Mouse (Mus musculus): ENCODE measurements around the gene Prkcq.

Prkcq gene

DNA sequence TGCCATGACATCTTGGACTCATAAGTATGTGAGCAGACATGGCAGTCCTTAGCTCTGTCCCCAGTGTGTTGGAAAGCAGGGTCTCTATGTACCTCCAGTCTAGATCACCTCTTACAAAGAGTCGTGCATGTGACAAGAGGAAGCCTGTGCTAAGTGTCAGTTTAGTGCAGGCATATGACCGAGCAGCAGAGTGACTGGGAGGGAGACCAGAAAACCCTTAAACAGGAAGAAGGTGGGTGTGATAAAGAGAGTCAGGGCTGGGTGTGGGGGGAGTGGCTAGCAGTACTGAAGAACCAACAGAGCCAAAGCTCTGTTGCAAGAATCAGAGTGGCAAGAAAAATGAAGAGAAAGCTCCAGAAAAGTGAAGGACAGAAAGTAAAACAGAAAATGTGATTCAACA is 15.3 kb downstream of the Prkcq start:
- peak; percentile 25 to 34 for DNase-seq

DNA sequence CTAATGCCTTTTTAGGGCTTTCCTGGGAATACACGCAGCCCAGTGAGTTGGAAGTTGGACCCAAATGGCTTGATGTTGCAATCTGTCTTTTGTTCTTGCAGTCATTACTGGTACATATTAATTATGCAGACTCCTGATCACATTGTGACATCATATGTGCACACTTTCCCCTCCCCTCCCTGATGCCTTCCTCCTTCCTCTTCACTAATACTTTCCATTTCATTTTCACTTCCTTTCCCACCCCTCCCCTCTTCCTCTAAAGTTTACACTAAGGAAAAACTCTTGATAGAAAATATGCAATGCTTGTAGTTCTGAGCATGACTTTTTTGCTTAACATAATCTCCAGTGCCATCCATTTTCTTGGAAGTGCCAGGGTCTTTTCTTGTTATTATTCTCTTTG is 16.4 kb downstream of the Prkcq start:
- no peak for DNase-seq

DNA sequence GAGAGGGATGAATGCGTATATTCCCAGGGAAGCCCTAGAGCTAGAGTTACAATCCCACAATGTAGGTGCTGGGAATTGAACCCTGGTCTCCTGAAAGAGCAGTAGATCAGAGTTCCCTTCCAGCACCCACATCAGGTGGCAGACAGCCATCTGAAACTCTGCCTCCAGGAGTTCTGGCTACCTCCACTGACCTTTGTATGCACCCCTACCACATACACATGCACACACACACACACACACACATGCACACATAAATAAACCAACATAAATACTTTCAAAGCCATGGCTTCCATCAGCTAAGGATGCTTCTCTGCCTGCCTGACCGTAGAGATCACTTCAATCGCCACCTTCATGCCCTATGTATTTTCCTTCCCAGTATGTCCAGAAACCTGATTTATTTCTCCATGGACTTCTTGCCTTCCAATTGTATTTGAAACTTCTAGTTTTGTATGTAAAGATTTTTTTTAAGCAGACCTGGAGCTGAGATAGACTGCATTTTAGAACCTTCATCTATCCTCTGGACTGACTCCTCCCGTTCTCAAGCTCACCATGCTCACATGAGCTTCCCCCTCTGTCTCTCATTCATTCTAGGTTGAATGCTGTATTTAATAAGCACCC is 17.4 kb downstream of the Prkcq start:
- no peak for DNase-seq

DNA sequence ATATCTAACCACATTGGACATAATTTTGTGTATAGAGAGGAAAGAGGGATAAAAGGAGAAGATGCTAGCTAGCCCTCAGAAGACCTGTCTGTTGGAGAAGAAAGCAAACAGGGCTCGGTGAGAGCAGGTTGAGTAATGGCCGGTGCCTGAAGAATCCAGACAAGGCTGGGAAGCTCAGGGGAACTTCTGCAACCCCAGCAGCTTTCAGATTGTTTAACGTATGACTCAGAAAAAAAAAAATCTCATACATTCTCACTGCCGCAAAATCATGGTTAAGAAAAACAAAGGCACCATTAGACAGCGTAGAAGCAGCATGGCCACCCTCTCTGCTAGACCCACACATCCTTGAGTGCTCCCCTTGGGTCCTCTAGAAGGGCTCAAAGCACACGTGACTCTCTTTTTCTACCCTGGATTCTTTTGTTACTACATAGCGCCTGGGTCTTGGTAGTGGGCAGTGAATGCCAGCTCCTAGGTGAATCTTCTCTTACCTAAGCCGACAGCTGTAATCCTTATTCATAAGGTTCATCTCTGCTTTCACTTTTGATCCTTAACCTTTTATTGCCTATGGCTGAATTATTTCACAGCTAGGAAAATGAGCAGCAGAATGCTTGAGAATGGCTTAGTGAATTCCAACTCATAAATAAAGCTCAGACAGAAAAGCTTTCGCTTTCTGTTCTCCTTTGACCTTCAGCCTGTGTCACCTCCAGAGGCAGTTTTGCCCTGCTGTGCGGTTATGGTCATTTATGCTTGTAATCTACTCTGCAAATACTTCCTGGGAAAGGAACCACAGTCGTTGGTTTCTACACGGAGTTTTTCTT is 20.6 kb downstream of the Prkcq start:
- peak; percentile 46 to 48 for DNase-seq

DNA sequence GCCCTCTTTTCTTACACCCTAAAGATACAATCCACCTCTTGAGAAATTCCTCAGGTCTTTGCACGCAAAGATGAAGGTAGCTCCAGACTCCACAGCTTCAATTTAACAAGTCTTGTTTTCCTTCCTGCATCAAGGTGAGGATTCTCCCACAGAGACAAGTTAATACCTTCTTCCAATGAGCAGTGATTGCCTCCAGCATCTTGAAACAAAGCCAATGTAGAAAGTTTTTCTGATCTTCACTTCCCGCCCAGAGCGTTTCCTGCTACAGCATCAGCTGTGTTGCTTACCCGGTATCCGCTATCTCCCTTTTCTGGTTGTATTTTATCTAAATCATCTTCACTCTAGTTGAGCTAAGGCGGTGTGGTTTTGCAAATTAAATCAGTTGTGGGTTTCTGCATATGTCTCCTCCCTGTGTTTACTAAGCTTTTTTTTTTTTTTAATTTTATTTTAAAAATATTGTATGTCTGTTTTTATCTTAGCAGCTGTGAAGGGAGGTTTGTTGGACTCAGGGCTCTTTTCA is 21.3 kb downstream of the Prkcq start:
- DNase-seq = peak; percentile 31 to 35

DNA sequence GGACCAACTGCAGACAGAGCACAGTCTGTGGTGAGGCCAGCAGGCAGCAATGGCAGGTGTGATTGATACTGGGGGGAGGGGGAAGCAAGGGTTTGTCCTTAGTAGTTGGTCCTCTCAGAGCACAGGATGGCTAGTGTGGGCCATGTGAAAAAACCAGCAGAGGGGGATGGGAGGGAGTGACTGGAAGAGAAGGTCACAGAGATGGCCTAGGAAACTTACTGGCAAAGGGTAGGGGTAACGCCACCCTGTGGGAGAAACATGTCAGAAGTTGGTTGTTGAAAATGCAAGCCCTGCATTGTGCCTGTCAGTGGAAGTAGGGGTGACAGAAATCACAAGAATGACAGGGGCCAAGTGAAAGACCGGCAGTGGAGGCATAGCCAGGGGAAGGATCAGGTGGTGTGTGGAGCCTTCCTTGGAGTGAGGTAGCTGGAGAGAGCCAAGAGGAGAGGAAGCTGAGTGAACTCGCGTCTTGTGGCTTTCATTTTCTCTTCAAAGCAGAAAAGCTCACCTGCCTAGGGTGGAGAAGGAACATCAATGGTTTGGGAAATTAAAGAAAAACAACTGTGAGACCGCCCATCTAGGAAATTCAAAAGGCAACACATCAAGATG is 22.9 kb downstream of the Prkcq start:
- DNase-seq = no peak

DNA sequence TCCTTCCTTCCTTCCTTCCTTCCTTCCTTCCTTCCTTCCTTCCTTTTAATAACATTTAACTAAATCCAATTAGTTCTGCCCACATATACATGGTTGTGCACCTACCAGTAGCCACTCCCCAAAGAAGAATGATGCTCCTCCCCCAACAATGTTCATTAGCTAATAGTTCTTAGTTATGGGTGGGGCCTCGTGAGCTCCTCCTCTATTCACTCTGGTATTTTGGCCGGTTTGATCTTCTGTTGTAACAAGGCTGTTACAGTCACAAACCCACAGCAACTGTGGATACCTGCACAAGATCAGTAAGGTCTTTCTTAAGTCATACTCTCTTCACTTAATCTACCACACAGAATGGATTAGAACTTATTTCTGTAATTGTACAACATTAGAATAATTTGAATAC is 24.2 kb downstream of the Prkcq start:
- no peak for DNase-seq

DNA sequence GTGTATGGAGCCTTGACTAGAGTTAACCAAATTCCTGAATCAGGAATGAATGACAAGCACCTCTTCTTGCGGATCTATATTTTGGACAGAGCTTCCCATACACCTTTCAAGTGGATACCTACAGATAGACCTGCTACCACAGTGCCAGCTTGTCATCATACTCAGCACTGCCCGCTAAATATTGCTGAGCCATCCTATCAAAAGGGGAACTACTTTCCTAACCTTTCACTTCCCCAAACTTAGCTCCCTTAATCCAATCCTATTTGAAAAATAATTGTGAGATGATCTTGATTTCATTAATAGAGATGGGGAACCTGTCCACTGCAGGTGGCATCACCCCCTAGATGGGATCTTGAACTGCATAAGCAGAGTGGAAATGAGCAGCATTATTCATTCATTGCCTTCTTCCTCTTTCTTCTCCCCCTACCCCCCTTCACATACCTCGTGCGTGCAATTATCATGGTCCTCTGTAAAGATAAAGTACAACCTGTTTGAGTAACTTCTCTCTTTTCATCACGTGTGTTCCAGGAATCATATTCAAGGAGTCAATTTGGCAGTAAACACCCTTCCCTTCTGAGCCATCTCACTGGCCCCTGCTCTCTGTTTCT is 25.1 kb downstream of the Prkcq start:
- DNase-seq = peak; percentile 51 to 62

DNA sequence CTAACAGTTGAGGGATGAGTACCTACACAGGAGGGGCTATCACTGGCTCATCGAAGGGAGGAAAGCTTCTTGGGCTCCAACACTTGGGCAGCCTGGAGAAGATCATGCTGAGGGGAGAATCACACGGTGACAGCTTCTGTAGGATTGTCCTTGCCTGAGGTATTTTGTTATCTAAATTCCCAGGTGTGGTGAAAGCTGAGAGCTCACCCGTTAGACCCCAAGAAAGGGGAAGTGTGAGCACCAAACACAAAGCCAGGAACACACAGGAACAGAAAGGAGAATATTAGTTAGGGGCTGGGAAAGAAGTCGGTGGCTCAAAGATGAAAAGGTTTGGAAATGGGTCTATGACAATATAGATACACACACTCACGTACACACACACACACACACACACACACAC is 27.7 kb downstream of the Prkcq start:
- DNase-seq = no peak

DNA sequence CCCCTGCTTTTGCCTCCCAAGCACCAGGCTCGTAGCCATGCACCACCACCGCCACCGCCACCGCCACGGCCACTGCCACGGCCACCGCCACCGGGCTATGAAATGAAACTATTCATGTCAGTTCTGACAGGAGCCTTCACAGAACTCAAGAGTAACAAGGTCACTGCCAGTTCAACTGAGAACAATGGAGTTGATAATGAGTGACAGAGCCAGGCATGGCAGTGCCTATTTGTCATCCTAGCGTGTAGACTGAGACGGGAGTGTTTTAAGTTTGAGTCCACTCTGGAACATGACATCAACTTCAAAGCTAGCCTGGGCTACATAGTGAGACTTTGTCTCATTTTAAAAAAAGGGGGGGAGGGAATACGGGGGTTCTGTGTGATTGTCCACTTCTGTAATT is 30.9 kb downstream of the Prkcq start:
- DNase-seq = no peak

DNA sequence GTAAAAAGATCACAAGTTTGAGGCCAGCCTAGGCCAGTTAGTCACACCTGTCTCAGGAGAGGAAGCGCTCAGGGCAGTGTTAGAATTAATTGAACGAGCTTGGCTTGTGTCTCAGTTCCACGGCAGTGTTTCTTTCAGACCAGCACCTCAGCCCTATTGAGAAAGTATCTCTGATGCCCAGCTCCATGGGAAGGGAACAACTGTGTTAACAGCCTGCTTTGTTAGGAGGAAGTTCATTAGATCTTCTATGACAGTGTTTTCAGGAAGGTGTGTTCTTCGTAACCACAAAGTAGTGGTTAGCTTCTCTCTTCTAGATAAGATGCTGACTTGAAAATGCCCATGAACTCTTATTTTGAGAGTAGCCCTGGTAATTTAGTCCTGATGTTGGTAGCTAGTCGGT is 31.4 kb downstream of the Prkcq start:
- no peak for DNase-seq

DNA sequence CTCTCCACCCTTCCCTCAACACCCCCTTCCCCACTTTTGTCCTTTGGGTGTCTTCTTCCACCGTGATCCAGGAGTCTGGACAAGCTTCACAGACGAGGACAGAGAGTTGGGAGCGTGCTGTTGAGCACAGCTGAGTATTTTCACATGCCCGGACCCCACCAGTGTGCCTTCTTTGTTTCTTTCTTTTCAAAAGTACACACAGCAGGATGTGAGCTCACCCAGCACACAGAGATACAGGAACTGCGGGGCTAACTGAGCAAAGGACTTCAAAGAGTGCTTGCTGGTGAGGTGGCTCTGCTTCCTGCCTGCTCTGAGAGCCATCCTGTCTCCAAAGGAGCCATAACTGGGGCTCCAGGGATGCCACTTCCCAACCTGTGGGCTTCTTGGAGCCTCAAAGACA is 32.3 kb downstream of the Prkcq start:
- no peak for DNase-seq

DNA sequence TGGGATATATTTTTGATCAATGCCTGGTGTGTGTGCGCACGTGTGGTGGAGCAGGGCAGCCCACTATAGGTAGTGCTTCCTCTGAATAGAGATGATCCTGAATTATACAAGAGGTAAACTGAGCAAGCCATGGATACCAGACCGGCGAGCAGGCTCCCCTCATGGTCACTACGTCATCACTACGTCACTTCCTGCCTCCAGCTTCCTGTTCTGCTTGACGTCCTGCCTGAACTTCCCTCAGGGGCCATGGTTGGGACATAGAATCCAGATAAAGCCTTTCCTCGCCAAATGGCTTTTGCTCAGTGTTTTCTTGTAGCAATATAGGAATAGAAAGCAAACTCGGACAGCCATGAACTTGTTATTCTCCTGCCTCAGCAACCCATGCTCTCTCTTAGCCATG is 33.1 kb downstream of the Prkcq start:
- no peak for DNase-seq

DNA sequence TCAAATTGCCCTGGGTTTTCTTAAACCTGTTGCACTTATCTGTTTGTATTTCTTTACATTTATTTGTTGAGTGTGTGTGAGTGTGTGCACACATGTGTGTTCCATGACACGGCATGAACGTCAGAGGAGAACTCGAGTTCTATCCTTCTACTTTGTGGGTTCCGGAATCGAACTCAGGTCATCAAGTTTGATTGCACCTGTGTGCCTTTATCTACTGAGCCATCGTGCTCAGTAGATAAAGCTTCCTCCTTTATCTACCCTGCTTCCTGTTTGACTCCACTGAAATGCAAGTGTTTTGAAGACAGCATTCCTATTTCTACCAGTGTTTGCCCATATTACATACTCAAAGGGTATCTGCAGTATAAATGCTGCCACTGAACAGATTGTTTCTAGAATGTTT is 33.8 kb downstream of the Prkcq start:
- no peak for DNase-seq

DNA sequence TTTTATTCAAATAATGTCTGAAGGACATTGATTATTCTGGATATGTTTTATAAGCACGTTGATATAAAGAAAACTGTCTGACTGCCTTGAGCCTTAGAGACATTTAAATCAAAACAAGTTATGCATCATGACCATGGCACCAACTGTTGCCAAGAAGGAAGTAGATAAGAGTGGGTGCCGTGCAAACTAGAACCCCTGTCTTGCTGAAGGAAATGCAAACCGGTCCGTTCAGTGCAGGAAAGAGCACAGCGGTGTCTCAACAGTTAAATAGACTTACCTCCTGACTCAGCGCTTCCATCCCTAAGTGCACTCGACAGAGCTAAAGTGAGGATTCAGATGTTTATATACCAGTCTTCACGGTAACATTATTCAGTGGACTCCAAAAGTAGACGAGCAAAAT is 36.4 kb downstream of the Prkcq start:
- no peak for DNase-seq

DNA sequence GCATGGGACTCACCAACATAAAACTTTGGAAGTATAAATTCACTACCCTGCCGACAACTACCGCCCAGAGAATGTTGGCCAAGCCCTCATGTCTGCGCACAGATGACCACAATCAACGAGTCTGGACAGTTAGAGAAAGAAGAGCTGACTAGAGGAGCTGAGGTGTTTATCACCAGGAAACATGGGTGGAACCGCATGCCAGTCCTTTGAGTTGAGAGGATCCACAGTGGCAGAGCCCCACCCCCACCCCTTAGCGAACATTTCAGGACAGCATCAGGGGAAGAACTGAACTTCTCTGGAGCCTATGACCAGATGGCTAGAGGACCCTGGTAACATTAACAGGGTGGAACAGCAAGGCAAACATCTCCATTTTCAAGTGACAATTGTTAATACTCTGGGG is 37.4 kb downstream of the Prkcq start:
- no peak for DNase-seq

DNA sequence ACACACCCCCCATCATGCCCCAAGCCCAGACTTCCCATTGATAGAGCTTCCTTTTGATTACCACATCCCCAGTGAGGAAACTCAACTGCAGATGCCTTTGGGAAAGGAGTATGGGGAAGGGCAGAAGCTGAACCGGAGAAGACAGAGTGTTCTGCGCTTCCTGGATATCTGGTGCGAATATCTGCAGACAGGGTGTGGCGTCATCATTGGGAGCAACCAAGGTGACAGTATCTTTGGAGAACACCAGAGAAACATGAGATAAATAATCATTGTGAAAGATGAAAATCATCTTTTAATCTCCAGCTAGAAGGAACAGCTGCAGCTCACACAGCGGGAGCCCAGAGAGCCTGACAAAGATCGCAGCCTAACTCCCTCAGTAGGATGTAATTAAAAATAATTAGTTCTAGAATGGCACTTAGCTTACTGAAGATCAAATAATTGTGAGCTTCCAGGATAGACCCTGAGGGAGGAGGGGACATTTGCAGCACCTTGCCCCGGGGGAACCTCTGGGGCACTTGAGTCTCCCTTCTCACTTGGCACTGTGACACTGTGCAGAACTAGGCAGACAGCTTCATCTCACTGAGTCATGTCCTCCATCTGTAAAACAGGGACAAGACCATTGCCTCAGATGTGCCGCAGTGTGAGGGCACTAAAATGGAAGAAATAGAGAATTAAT is 38.5 kb downstream of the Prkcq start:
- no peak for DNase-seq

DNA sequence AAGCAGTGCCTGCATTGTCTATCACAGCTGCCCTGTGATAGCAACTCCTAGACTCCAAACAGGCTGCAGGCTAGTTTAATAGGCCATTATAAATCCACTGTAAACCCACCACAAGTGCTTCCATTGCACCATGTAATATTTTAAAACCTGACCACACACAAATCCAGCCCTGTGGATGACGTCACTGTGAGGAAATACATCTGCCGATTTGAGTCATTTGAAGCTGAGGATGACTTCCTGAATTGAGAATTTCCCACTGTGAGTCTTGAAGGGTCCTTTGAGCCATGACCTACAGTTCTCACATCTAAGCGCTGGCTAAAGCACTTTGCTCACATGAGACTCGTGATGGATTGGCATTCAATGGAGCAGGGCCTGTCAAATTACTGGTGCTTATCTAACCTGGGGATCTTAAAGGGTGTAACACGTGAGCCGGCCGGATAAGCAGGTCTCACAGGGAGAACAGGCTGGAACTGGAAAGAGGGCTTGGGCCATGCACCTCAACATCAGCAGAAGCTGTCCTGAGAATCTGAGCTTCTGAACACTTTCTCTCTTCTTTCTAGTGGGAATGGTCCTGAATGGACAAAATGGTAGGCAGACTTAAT is 40.2 kb downstream of the Prkcq start:
- DNase-seq = no peak

DNA sequence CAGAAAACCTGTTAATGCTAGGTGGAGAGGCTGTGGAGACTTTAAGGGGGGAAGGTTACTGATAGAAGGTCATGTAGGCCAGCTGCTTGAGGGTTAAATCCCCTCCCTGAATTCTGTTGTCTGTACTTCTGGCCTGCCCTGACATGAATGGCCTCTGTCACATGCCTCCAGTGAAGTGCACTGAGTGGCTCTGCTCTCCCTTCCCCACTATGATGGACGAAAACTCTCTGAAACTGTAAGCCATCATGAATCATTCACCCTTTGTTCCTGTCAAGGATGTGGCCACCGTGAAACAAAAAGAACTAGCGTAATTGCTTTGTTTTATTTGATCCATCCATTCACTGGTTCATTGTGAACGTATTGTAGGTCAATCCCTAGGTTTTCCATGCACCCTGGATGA is 44.5 kb downstream of the Prkcq start:
- DNase-seq = no peak

DNA sequence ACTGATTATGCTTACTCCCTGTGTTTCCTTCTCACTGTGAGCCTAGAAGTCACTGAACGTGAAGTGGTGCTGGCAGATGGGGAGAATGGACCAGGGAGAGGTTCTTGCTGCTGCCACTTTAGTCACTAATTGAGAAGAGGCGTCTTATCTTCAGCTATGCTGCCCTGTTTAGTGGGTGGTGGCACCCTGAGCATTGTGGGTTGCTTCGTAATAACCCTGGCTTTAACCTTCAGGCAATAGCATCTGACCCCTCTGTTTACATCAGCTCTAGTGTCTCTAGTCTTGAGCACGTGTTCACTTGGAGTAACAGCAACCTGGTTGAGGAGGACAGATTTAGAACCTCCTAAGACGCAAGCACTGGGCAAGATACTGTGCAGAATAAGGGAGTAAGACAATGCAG is 44.9 kb downstream of the Prkcq start:
- no peak for DNase-seq

DNA sequence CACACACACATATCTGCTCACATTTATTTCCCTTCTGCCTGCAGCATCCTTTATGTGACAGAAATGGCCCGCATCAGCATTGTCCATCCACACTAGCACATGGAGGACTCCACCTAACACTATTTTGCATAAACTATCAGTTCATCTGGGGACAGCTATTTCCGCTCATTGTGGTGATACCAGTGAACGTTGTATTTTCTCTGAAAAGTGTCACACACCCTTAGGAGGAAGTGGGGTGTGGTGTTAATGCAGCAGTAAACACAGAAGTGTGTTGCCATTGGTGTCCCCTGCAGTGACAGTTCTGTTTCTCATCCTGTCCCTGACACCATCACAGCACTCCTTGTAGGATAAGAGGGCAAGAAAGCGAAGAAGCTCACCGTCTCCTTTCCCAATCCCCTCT is 46.2 kb downstream of the Prkcq start:
- no peak for DNase-seq

DNA sequence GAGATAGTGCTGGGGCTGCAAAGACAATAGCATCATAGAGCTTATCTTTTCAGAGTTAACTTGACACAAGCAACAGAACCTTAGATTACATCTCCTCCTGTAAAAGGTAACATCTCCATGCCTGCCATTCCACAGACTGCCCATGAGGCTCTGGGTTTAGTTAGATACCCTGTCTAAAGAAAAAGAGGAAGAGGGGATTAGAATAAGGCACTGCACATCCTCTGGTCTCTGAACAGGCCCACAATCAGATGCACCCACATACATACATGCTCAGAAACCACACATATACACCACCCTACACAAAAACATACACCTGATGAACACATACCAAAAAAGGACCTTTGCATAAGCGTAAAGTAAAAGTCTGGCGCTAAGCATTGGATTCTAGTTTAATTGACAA is 47.4 kb downstream of the Prkcq start:
- no peak for DNase-seq
